Mouse (Mus musculus): ENCODE results near the gene Slc17a5.

GRCm38 (mm10) chr9:78537154-78537873 is 50.5 kb downstream of the Slc17a5 start:
- TF ChIP-seq CTCF (IDR thresholded peaks at IDR 0.05; ENCODE audit: low read depth, low read length), result no peak
- TF ChIP-seq POLR2A (IDR thresholded peaks at IDR 0.05; ENCODE audit: extremely low read depth, insufficient read depth, low read length), result no peak
